Mouse (Mus musculus) kidney, postnatal 25 days (tissue): Measurements from ENCODE around the gene Usp9x.

Experiments
- DNase-seq, 2 experiments: peaks; one replicate each; pipeline ENCODE4 v3.0.0; 2021; ENCODE audit warnings: mixed read lengths in 2 of 2

Gene Usp9x

GRCm38 (mm10) chrX:13085621-13086020 is 14.3 kb downstream of the Usp9x start:
- DNase-seq = no peak

GRCm38 (mm10) chrX:13096985-13097384 is 25.7 kb downstream of the Usp9x start:
- no peak for DNase-seq

- DNase-seq = peak; percentile 26 to 49
These were observed 135.2 kb downstream of the Usp9x start for GRCm38 (mm10) chrX:13206514-13206913.

GRCm38 (mm10) chrX:13207512-13208341 is 136.4 kb downstream of the Usp9x start:
- peak; percentile 86 to 90 for DNase-seq

GRCm38 (mm10) chrX:13208404-13208803 is 137.1 kb downstream of the Usp9x start:
- DNase-seq = no peak

GRCm38 (mm10) chrX:13214275-13214674 is 143.0 kb downstream of the Usp9x start:
- peak in 1 of 2 experiments; percentile 39 for DNase-seq
